Mouse (Mus musculus): ENCODE measurements around the gene Gm10188.

The Gm10188 gene

DNA sequence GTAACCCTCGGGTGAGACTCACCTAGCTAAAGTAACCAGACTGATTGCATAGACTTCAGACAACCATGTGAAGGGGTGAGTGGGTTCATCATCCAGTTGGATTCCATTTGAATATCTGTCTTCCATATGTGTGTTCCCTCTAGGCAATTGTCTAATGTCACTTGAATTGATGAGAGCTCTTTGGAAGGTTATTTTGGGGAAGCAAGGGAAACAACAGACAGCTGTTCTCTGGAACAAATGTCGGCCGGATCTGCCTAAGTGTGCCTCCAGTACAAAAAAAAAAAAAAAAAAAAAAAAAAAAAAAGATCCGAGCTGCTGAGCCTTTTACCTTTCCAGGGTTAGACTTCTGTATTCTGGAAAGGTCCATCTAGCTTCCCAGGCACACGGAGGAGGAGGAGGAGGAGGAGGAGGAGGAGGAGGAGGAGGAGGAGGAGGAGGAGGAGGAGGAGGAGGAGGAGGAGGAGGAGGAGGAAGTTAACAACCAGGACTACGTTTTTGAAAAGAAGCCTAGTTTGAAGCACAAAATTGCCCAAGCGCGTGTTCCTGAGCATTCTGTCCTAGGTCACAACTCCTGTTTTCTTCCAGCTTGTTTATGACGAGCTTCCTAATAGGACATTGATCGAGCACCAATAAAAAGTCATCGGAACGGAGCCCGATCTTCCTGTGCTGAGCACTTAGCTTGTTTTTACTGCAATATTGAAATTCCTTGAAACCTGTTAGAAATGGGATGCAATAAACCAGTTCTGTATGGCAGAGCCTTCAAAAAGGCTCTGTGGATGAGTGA lies 3.1 kb downstream of the Gm10188 start:
- no peak for DNase-seq (ENCODE audit: low spot score)

- no peak for DNase-seq (ENCODE audit: low spot score)
Measured at GRCm38 (mm10) chr1:132222166-132222565, 7.4 kb downstream of the Gm10188 start.

GRCm38 (mm10) chr1:132221627-132222026 lies 7.9 kb downstream of the Gm10188 start:
- no peak for DNase-seq (ENCODE audit: low spot score)

DNA sequence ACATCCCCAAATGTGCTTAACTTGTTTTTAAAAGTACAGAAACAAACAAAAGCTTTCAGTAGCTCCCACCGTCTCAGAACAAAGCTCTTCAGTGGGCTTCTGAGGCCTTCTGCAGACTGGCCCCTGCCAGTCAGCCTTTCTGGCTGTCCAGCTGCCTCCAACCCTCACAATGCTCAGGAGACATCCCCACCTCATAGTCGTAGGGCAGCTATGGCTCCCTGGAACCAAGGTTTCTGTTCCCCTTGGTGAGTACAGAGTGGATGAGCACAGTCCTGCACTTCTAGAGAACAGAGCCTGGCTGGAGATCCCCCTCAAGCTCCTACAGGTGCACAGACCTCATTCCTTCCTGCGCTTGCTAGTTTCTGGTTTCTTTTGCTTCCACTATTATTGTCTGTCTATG lies 13.3 kb downstream of the Gm10188 start:
- no peak for DNase-seq (ENCODE audit: low spot score)

- DNase-seq (ENCODE audit: low spot score) = no peak
Measured at GRCm38 (mm10) chr1:132213076-132213475, 16.5 kb downstream of the Gm10188 start.

DNA sequence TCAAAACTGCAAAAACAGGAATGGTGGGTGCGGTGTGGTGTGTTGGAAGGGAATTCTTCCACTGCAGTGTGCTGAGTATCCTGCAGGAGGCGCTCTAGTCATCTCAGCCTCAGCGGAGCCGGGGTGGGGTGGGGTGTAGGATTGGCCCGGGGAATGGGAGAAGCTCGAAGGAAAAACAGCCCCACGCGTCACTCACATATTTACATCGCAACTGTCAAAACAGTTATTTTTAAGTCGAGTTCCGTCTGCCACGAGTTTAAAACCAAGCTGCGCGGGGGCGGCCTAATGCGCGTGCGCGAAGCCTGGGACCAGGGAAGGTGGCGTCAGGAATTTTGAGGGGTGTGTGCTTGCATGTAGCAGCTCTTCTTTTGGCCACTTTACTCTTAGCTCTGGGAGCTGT lies 17.3 kb downstream of the Gm10188 start:
- DNase-seq (ENCODE audit: low spot score) = no peak

- DNase-seq (ENCODE audit: low spot score) = no peak
Measured at GRCm38 (mm10) chr1:132211672-132212071, 17.9 kb downstream of the Gm10188 start.

DNA sequence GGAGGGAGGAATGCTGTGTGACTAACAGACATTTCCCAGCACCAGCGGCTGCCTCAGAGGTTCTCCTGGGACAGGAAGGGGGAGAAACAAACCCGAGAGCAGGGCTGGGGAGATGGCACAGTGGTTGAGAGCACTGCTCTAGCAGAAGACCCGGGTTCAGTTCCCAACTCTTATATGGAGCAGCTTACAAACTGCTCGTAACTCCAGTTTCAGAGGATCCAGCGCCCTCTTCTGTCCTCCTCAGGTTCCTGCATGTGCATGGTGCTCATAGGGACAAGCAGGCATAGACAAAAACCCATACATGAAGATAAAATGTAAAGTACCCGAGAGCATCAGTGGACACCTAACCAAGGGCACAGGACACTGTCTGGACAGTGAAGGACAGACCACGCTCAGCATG lies 18.6 kb downstream of the Gm10188 start:
- DNase-seq (ENCODE audit: low spot score) = no peak

DNA sequence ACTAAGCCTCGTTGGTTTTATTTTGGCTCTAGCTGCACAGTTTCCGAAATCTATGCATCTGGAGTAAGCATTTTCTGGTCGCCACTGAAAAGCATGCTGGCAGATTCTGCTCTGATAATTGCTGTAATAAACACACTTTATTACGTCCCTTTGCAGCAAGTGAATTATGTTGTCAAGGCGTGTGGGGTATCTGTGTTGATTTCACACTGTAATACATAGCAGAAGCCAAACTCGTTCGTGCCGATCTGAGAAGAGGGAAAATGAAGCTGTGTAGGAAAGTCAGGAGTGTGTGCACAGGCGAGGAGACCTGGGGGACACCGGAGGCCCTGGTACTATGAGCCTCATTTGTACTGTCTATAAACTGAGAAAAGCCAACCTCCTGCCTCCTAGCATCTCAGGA lies 20.2 kb downstream of the Gm10188 start:
- DNase-seq (ENCODE audit: low spot score) = no peak

DNA sequence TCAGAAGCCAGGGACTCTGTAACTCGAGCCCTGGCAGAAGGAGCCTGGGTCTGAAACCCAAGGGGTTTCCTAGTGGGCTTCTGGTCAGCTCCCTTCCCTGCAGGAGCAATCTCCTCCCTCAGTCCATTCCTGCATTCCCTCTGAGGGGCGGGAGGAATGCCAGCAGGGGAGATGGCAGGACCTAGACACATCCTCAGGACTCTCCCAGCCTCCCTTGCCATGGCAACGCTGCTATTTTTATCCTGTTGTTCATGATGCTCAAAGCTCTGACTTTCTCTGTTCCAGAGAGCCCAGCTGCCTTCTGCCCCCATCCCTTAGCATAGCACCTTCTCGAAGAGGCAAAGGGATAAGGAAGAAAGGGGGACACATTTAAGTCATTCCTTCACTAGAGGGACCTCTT lies 21.4 kb downstream of the Gm10188 start:
- DNase-seq (ENCODE audit: low spot score) = no peak

DNA sequence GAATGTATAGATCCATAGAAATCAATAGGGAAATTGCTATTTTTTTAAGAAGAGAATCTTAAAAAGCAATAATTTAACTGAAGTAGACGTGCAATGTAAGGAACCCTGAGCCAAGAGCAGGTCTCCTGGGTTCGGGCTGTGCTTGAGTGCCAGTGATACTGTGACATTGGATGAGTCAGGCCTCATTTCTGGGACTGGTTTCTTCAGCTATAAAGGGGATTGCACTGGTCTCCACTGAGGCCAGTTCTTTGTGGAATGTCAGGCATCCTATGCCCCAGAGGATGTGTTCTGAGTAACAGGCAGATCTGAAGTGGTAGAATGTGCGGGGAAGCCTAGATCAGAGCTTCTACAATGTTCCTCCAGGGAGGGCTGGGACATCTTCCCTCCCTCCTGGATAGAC lies 22.7 kb downstream of the Gm10188 start:
- no peak for DNase-seq (ENCODE audit: low spot score)

DNA sequence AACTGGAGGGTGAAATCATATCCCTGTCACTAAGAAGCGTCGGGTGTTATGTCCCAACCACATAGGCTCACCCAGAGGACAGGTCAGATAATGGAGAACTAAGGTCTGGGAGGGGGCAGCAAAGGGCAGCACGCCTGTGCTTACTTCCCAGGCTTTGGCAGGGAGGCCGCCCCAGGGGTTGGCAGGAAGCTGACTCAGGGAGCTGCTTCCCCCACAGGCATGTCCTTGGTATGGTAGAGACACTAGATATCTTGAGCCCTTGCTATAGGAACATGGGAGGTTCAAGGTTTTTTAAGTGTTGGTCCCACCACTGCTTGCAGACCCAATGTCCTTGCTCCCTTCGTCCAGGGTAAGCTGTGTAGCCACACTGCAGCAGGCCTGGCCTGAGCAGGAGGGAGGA lies 23.6 kb downstream of the Gm10188 start:
- no peak for DNase-seq (ENCODE audit: low spot score)

GRCm38 (mm10) chr1:132202771-132203170 lies 26.8 kb downstream of the Gm10188 start:
- no peak for DNase-seq (ENCODE audit: low spot score)

DNA sequence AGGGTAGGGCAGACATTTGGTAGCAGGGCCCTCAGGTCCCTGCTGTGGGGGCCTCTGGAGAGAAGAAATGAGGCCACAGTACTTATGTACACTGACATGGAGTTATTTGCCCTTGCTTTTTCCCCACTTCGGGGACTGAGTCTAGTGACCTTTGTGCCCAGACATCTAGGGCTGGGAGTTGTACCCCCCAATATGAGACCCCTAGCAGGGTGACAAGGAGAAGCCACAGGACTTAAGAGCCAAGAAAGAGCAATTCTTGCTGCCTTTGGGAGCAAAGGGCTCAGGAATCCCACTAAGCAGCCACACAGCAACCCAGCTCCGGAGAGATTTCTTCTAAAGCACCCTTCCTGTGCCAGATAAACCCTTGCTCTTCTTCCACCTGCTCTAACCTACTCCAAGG lies 27.6 kb downstream of the Gm10188 start:
- no peak for DNase-seq (ENCODE audit: low spot score)

DNA sequence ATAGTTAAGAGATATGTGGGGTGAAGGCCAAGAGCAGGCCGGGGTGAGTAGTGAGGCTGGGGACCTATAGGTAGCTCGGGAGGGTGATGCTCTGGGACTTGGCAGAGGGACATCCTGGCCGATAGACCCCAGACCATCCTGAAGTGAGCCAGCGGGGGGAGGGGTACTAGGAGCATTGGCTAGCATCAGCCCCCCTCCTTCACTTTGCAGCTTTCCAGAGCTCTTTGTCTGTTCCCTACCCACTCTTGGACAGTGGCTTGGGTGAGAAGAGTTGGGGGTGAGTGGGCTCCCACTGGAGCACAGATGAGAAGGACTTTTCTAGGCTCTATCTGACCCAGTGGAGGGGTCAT lies 28.1 kb downstream of the Gm10188 start:
- DNase-seq (ENCODE audit: low spot score) = no peak

GRCm38 (mm10) chr1:132200562-132201510 lies 28.7 kb downstream of the Gm10188 start:
- DNase-seq (ENCODE audit: low spot score) = no peak

DNA sequence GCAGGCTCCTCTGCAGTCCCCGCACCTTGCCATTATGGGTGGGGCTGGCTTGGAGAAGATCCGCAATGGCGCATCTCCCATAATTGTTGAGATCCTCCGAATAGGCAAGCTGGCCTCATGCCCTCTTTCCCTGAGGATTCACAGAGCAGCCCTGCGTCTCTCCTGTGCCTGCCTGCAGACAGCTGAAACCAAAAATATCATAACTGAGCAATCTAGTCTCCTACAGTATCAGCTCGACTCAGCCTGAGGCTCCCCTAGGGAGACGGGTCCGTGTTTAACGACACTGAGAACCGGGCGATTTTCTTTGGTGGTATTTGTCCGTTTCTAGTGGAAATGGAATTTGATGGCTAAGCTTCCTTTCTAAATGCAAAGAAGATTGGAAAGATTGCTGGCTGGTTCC lies 29.6 kb downstream of the Gm10188 start:
- DNase-seq (ENCODE audit: low spot score) = no peak

DNA sequence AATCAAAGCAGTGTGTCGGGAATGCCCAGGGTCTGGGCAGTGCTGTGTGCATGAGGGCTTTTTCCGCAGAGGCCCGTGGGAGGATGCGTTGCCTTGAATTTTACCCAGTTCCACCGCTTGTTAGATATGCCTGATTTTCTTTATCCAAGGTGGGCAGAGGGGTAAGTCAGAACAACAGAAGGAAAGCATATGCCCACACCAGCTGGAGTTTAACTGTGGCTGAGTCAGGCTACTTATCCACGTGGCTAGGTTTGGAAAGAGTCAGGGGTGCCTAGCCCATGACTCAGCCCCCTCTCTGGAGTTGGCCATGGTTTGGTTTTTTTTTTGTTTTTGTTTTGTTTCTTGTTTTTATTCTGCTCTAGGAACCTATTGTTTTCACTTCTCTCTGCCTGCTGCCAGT lies 30.3 kb downstream of the Gm10188 start:
- DNase-seq (ENCODE audit: low spot score) = no peak

GRCm38 (mm10) chr1:132198401-132199071 lies 31.0 kb downstream of the Gm10188 start:
- no peak for DNase-seq (ENCODE audit: low spot score)

DNA sequence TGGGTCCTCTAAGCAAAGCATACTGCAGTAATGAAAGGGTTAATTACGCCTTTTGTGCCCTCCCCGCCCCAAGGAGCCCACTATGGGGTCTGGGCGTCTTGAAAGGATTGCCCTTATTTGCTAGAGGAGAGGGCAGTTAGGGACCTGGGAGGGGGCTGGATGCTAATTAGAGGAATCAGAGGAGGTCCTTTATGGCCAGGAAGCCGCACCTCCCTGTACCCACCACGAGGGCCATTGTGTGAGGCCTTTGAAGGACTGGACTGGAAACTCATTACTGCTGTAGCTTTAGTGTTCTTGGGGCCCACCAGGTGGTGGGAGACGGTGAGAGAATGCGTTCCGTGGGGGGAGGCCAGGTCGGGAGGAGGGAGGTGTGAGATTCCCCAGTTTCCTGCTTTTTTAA lies 31.9 kb downstream of the Gm10188 start:
- no peak for DNase-seq (ENCODE audit: low spot score)

DNA sequence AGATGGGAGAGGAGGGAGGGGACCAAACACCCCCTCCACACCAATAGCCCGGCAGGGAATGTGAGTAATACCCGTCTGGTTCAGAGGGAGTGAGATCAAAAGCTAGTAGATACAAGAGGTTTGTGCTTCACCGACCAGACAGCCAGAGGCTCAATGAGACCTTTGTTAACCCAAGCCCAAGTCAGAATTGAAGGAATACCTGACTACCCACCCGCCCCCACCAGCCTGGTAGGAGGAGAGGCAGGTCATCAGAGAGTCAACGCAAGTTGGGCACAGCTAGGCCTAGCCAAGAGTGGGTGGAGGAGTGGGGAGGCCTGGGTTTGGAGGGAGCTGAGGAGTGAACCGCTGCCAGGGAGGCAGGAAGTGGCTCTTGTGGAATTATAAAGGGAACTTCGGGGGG lies 33.2 kb downstream of the Gm10188 start:
- DNase-seq (ENCODE audit: low spot score) = no peak

- DNase-seq (ENCODE audit: low spot score) = no peak
Measured at GRCm38 (mm10) chr1:132195681-132196080, 33.9 kb downstream of the Gm10188 start.

DNA sequence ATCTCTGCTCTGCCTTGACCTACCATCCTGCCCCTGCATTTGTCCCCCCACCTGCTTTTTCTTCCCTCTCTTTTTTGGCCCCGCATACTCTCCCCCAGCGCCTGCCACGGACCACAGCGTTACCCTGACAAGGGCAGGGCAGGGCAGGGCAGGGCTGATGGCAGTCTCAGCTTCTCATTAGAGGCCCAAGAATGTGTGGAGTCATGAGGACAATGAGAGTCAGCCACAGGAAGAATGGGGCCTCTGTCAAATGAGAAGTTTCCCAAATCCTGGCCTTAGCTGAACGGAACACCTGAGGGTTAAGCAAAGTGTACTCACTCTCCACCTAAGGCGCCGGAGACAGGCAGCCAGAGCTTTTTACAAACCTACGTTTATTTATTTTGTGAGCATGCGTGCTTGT lies 34.5 kb downstream of the Gm10188 start:
- DNase-seq (ENCODE audit: low spot score) = no peak

All from ovary, postnatal 10 days (tissue).